Mouse (Mus musculus) cerebellum, adult 2 months (tissue): ENCODE measurements around the gene Grik5. TPM values are rescaled to one million over a fixed set of nuclear protein-coding genes. Genes with fewer than 3 reads are reported as not detected.
"Not testable (repeated sequence)": the region's sequence is repeated elsewhere in the genome, so short reads cannot be mapped to it uniquely, and the experiment has no call there.

Experiments
- DNase-seq, 2 experiments: peaks; one replicate each; pipeline ENCODE4 v3.0.0; 2021
- H3K27ac ChIP-seq: fragments of 200-500 bp; 2 replicates; pipeline ENCODE4 v1.5.1; 2012; ENCODE audit warnings: low read length, control low read depth, inconsistent platforms; ENCODE audit not compliant: insufficient read depth
- H3K27me3 ChIP-seq: fragments of 200-500 bp; 2 replicates; pipeline ENCODE4 v1.6.1; 2012; ENCODE audit warnings: inconsistent platforms, mild to moderate bottlenecking, low read length, moderate library complexity; ENCODE audit not compliant: control insufficient read depth, insufficient read depth
- H3K4me1 ChIP-seq: fragments of 200-500 bp; 2 replicates; pipeline ENCODE4 v1.6.1; 2011; ENCODE audit warnings: low read length; ENCODE audit not compliant: control insufficient read depth, insufficient read depth
- H3K4me3 ChIP-seq: fragments of 200-500 bp; replicated peaks from 2 replicates; pipeline ENCODE3; 2011; ENCODE audit warnings: mild to moderate bottlenecking, low read depth, low read length, control low read depth; ENCODE audit not compliant: insufficient read depth
- CTCF ChIP-seq: fragments of 200-500 bp; IDR thresholded peaks from 2 replicates; pipeline ENCODE4 v1.5.1; 2011; ENCODE audit warnings: low read depth, mild to moderate bottlenecking, control low read depth, low read length, moderate library complexity, borderline replicate concordance; ENCODE audit not compliant: insufficient read depth
- POLR2A ChIP-seq: fragments of 200-500 bp; IDR thresholded peaks from 2 replicates; pipeline ENCODE4 v1.6.1; 2011; ENCODE audit warnings: low read length, control low read depth, borderline replicate concordance; ENCODE audit not compliant: insufficient read depth
- WGBS: fragments of 180-500 bp; shearing (Covaris S2); methylation state at CpG from one replicate; pipeline ENCODE4 v1.1.7; 2018; 5-methylcytosine and 5-hydroxymethylcytosine counted together
- polyA plus RNA-seq: library from polyadenylated mRNA; depleted of rRNA; stranded (reverse); fragments of >200 nt; gene quantifications from 2 replicates; pipeline ENCODE4 v1.2.3, GENCODE M21; 2012

The Grik5 gene
- polyA plus RNA-seq, 1 experiment = 74.6 TPM

DNA sequence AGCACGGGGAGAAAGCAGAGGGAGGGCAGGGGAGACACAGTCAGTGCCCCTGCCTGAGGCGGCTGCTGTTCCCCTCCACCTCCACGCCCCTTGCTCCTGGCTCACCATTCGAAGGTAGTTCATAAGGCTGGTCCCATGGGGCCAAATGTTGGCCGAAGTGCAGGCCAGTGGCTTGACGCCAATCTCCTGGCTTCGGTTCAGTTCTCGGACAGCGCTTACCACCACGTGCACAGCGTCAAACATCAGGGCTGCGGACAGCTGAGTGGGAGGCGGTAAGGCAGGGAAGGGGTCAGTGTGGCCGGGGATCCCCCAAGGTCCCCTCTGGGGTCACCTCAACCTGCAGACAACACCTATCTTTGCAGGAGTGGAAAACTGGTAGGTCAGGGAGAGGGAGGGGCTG lies 13.3 kb downstream of the Grik5 start:
- Histone ChIP-seq H3K4me1 (peaks cover 20% of the 10 kb centered on the region), H3K27ac (no peak overlapping the region), H3K27me3 (no peaks in the 10 kb centered on the region), H3K4me3 (no peak overlapping the region)
- TF ChIP-seq CTCF (no peak), POLR2A (no peak)
- 43% methylated on average over 14 of the region's 14 CpGs for WGBS
- no peak for DNase-seq

DNA sequence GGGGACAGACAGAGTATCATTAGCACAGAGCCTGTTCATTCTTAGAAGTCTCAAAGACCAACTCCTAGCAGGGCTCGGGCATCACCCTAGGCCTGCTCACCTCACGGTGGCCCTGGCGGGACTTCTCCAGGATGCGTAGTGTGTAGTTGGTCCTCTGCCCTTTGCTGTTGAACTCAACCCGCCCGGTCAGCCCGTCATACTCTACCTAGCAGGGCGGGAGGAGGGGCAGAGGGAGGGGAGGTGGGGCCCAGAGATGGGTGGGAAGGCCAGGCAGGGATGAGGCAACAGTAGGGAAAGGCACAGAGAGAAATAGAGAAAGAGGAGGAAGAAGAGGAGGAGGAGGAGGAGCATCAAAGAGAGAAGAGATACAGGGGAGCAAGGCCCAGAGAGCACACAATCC lies 13.8 kb downstream of the Grik5 start:
- 88% methylated on average over 8 of the region's 8 CpGs for WGBS
- TF ChIP-seq POLR2A (no peak), CTCF (no peak)
- Histone ChIP-seq H3K27me3 (no peaks in the 10 kb centered on the region), H3K27ac (no peak overlapping the region), H3K4me3 (no peak overlapping the region), H3K4me1 (peaks cover 20% of the 10 kb centered on the region)
- DNase-seq = no peak

GRCm38 (mm10) chr7:25057888-25058287 lies 14.3 kb downstream of the Grik5 start:
- no peak for TF ChIP-seq POLR2A
- no peak for TF ChIP-seq CTCF
- 90% methylated on average over 5 of the region's 5 CpGs for WGBS
- H3K4me1 ChIP-seq = peaks cover 20% of the 10 kb centered on the region

GRCm38 (mm10) chr7:25056951-25057350 lies 15.2 kb downstream of the Grik5 start:
- no peak overlapping the region for H3K27ac ChIP-seq
- no peak overlapping the region for H3K4me3 ChIP-seq
- WGBS = 8% methylated on average over 4 of the region's 4 CpGs
- no peaks in the 10 kb centered on the region for H3K27me3 ChIP-seq
- peak in 1 of 2 experiments; percentile 68 for DNase-seq
- peaks cover 20% of the 10 kb centered on the region for H3K4me1 ChIP-seq
- no peak for TF ChIP-seq CTCF
- TF ChIP-seq POLR2A = no peak

More at GRCm38 (mm10) chr7:25057888-25058287, 14.3 kb downstream of the Grik5 start:
- no peak for DNase-seq
- H3K4me3 ChIP-seq = no peak overlapping the region
- no peaks in the 10 kb centered on the region for H3K27me3 ChIP-seq
- H3K27ac ChIP-seq = no peak overlapping the region

- H3K4me1 ChIP-seq = peaks cover 19% of the 10 kb centered on the region
- no peak overlapping the region for H3K27ac ChIP-seq
- no peak for DNase-seq
- WGBS = 96% methylated on average over 3 of the region's 3 CpGs
- no peak overlapping the region for H3K4me3 ChIP-seq
- no peak for TF ChIP-seq CTCF
- TF ChIP-seq POLR2A = no peak
- H3K27me3 ChIP-seq = no peaks in the 10 kb centered on the region
Measured at GRCm38 (mm10) chr7:25052587-25052986, 19.6 kb downstream of the Grik5 start.

GRCm38 (mm10) chr7:25049295-25049930 lies 22.7 kb downstream of the Grik5 start:
- no peak for TF ChIP-seq CTCF
- no peak for TF ChIP-seq POLR2A
- no peak overlapping the region for H3K27ac ChIP-seq
- WGBS = 62% methylated on average over 16 of the region's 16 CpGs
- no peaks in the 10 kb centered on the region for H3K27me3 ChIP-seq
- no peak overlapping the region for H3K4me3 ChIP-seq
- peaks cover 8% of the 10 kb centered on the region; the same call in 1 of the 2 replicates for H3K4me1 ChIP-seq
- DNase-seq = no peak

DNA sequence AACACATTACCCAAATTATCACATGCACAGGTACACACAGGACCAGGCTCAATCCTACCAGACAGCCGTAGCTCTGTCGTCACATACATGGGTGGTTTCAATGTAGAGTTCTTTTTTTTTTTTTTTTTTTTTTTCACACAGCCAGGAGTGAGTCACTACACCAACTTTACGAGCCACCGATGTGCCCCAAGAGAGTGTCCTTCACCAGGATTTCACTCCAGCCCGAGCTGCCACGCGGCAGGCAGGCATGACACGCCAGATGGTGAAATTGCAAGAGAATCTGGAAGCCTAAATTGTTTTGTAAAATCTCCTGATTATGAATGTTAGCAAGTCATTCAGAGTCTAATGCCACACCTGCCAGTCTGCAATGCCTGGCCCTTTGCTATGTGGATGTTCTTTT lies 24.8 kb downstream of the Grik5 start:
- H3K4me1 ChIP-seq = peaks cover 8% of the 10 kb centered on the region; the same call in 1 of the 2 replicates
- no peak overlapping the region for H3K4me3 ChIP-seq
- H3K27me3 ChIP-seq = no peaks in the 10 kb centered on the region
- 26% methylated on average over 8 of the region's 8 CpGs for WGBS
- no peak for TF ChIP-seq POLR2A
- TF ChIP-seq CTCF = no peak
- H3K27ac ChIP-seq = no peak overlapping the region
- DNase-seq = peak in 1 of 2 experiments; percentile 67

DNA sequence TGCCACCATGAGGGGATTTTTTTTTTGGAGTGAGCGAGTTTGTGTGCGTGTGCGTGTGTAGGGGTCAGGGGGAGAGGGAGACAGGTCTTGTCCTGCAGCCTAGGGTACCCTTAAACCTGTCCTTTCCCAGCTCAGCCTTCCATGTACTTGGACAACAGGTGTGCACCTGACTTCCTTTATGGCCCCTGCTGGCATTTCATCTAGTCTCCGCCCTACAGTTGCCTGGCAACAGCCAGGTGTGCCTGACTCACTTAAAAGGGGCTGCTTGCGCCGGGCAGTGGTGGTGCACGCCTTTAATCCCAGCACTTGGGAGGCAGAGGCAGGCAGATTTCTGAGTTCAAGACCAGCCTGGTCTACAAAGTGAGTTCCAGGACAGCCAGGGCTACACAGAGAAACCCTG lies 27.5 kb downstream of the Grik5 start:
- not testable (repeated sequence) for H3K27ac ChIP-seq, H3K4me1 ChIP-seq, DNase-seq, H3K4me3 ChIP-seq, H3K27me3 ChIP-seq
- 93% methylated on average over 7 of the region's 7 CpGs for WGBS

DNA sequence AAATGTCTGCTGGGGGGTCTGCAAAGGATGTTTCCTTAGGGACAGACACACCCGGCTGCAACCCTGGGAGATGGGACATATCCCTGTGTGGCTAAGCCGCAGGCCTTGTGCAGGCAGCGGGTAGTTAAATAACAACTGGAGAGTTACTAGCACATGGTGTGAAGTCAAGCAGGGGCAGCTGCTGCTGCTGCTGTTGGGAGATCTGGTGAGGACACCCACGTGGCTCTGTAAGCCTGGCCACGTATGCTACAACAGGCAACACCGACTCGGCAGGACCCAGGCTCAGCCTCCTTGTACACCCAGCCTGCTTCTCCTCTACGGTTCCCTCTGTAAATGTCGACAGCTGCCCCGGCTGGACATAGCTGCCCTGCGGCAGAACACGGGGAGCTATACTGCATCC lies 30.2 kb downstream of the Grik5 start:
- no peak for TF ChIP-seq CTCF
- no peak for TF ChIP-seq POLR2A
- Histone ChIP-seq H3K4me1 (no peaks in the 10 kb centered on the region), H3K27me3 (no peaks in the 10 kb centered on the region), H3K27ac (no peak overlapping the region), H3K4me3 (no peak overlapping the region)
- 87% methylated on average over 12 of the region's 12 CpGs for WGBS
- DNase-seq = no peak
